Mouse (Mus musculus): Measurements from ENCODE around the gene Sdr9c7. TPM values are rescaled to one million over a fixed set of nuclear protein-coding genes. Genes with fewer than 3 reads are reported as not detected.
A peak's percentile ranks its signal among the peaks of the same experiment; 100 is the strongest.
"Not testable (repeated sequence)": the region's sequence is repeated elsewhere in the genome, so short reads cannot be mapped to it uniquely, and the experiment has no call there.

Sdr9c7 gene
- polyA plus RNA-seq, 1 experiment from 2014 or later: not detected

DNA sequence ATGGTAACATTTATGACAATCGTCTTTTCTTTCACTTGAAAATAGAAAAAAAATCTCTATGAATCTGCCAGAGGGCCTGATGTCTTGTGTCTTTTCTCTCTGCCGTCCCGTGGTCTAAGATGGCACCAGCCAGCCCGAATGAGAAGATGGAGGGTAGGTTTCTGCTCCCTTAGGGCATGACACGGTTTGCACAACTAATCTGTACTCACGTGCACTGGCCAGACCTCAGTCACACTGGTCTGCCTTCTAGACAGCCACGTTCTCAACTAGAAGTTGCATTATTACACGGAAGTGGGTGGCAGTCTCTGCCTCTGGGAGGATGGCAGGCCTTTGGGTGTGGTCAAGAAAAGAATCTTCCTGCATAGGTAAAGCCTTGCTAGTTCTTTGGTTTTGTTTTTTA lies 24.7 kb downstream of the Sdr9c7 start:
- DNase-seq (ENCODE audit: low spot score) (no peak), ATAC-seq (replicated peaks; ENCODE audit: low FRiP score) (no peak)
- Histone ChIP-seq H3K27ac (ENCODE audit: low read depth, low read length) (no peak overlapping the region), H3K27me3 (ENCODE audit: control insufficient read depth, insufficient read depth, low read length) (no peaks in the 10 kb centered on the region), H3K9me3 (ENCODE audit: control insufficient read depth, low read length) (no peaks in the 10 kb centered on the region), H3K4me3 (ENCODE audit: low read depth, low read length) (no peak overlapping the region), H3K36me3 (ENCODE audit: control insufficient read depth, insufficient read depth, low read length) (no peaks in the 10 kb centered on the region), H3K4me2 (ENCODE audit: low read depth, low read length, severe bottlenecking) (no peak overlapping the region), H3K4me1 (replicated peaks; ENCODE audit: control insufficient read depth, insufficient read depth, low read length) (no peaks in the 10 kb centered on the region), H3K9ac (ENCODE audit: low read length) (no peak overlapping the region)
- WGBS: 86% methylated on average over 8 of the region's 8 CpGs

DNA sequence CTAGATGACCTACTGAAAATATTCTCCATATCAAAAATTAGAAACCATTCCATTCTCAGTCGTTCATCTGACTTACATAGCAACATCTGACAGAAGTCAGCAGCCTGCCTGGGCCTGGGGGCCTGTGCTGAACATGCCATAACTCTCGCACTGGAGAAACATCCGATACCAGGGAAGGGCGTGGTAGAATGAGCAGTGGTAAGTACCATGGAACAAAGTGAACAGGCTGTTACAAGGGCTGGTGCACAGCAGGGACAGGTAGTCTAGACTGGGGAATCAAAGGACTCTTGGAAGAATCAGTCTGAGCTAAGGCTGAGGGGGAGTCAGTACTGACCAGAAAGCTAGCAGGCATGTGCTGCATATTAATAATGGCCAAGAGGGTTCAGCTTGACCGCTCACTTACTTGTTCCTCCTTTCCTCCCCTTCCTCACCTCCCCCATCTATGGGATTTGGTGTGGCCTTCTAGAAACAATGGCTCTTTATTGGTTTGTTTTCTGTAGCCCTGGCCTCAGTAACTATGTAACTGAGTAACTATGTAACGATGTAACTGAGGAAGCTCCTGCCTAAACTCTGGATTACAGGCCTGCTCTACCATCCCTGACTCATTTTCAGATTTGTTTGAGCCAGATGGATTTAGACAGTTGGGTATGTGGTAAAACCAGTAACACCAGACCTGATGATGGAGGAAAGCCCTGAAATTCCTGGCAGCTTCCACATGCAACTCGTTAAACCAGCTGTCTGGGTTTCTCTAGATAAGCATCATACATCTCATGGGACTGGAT lies 26.5 kb downstream of the Sdr9c7 start:
- DNase-seq (ENCODE audit: low spot score) (no peak), ATAC-seq (replicated peaks; ENCODE audit: low FRiP score) (no peak)
- Histone ChIP-seq H3K4me3 (ENCODE audit: low read depth, low read length) (no peak overlapping the region), H3K9me3 (ENCODE audit: control insufficient read depth, low read length) (no peaks in the 10 kb centered on the region), H3K36me3 (ENCODE audit: control insufficient read depth, insufficient read depth, low read length) (no peaks in the 10 kb centered on the region), H3K4me1 (replicated peaks; ENCODE audit: control insufficient read depth, insufficient read depth, low read length) (no peaks in the 10 kb centered on the region), H3K9ac (ENCODE audit: low read length) (no peak overlapping the region), H3K27ac (ENCODE audit: low read depth, low read length) (no peak overlapping the region), H3K4me2 (ENCODE audit: low read depth, low read length, severe bottlenecking) (no peak overlapping the region), H3K27me3 (ENCODE audit: control insufficient read depth, insufficient read depth, low read length) (no peaks in the 10 kb centered on the region)
- whole genome bisulfite sequencing: 74% methylated on average over 7 of the region's 7 CpGs

GRCm38 (mm10) chr10:127927737-127928136 lies 29.4 kb downstream of the Sdr9c7 start:
- no peak overlapping the region for H3K4me3 ChIP-seq (ENCODE audit: low read depth, low read length)
- no peak overlapping the region for H3K27ac ChIP-seq (ENCODE audit: low read depth, low read length)
- H3K27me3 ChIP-seq (ENCODE audit: control insufficient read depth, insufficient read depth, low read length): no peaks in the 10 kb centered on the region
- DNase-seq (ENCODE audit: low spot score): no peak
- ATAC-seq (replicated peaks; ENCODE audit: low FRiP score): no peak
- no peaks in the 10 kb centered on the region for H3K9me3 ChIP-seq (ENCODE audit: control insufficient read depth, low read length)
- H3K36me3 ChIP-seq (ENCODE audit: control insufficient read depth, insufficient read depth, low read length): no peaks in the 10 kb centered on the region
- 93% methylated on average over 2 of the region's 2 CpGs for WGBS
- H3K4me1 ChIP-seq (replicated peaks; ENCODE audit: control insufficient read depth, insufficient read depth, low read length): no peaks in the 10 kb centered on the region
- H3K9ac ChIP-seq (ENCODE audit: low read length): no peak overlapping the region
- H3K4me2 ChIP-seq (ENCODE audit: low read depth, low read length, severe bottlenecking): no peak overlapping the region

GRCm38 (mm10) chr10:127932290-127932926 lies 34.1 kb downstream of the Sdr9c7 start:
- WGBS: 79% methylated on average over 8 of the region's 8 CpGs
- Histone ChIP-seq H3K4me2 (ENCODE audit: low read depth, low read length, severe bottlenecking) (no peak overlapping the region), H3K9ac (ENCODE audit: low read length) (no peak overlapping the region), H3K4me3 (ENCODE audit: low read depth, low read length) (no peak overlapping the region), H3K9me3 (ENCODE audit: control insufficient read depth, low read length) (no peaks in the 10 kb centered on the region), H3K27ac (ENCODE audit: low read depth, low read length) (no peak overlapping the region), H3K4me1 (replicated peaks; ENCODE audit: control insufficient read depth, insufficient read depth, low read length) (no peaks in the 10 kb centered on the region), H3K27me3 (ENCODE audit: control insufficient read depth, insufficient read depth, low read length) (no peaks in the 10 kb centered on the region), H3K36me3 (ENCODE audit: control insufficient read depth, insufficient read depth, low read length) (no peaks in the 10 kb centered on the region)
- DNase-seq (ENCODE audit: low spot score) (no peak), ATAC-seq (replicated peaks; ENCODE audit: low FRiP score) (no peak)

DNA sequence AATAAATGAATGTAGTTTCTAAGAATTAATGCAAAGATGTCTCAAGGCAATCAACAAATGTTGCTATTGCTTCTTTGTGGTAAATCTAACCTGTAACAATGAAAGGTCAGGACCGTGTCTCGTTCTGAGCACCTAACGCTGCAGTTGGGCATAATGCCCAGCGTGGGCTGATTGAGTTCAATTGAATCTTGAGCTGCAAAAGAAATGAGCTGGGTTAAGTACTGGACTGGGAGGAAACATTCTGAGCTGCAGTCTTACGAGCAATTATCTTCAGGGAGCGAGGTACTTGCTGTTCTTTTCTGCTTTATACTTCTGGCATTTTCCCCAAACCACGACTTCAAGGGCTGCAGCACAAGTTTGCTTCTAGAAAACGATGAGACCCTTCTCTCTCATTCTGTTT lies 38.0 kb downstream of the Sdr9c7 start:
- H3K36me3 ChIP-seq (ENCODE audit: control insufficient read depth, insufficient read depth, low read length): no peaks in the 10 kb centered on the region
- 72% methylated on average over 8 of the region's 8 CpGs for WGBS
- ATAC-seq (replicated peaks; ENCODE audit: low FRiP score): no peak
- no peak for DNase-seq (ENCODE audit: low spot score)
- H3K9ac ChIP-seq (ENCODE audit: low read length): no peak overlapping the region
- H3K27me3 ChIP-seq (ENCODE audit: control insufficient read depth, insufficient read depth, low read length): no peaks in the 10 kb centered on the region
- H3K4me2 ChIP-seq (ENCODE audit: low read depth, low read length, severe bottlenecking): no peak overlapping the region
- H3K9me3 ChIP-seq (ENCODE audit: control insufficient read depth, low read length): no peaks in the 10 kb centered on the region
- H3K27ac ChIP-seq (ENCODE audit: low read depth, low read length): no peak overlapping the region
- H3K4me1 ChIP-seq (replicated peaks; ENCODE audit: control insufficient read depth, insufficient read depth, low read length): no peaks in the 10 kb centered on the region
- H3K4me3 ChIP-seq (ENCODE audit: low read depth, low read length): no peak overlapping the region

DNA sequence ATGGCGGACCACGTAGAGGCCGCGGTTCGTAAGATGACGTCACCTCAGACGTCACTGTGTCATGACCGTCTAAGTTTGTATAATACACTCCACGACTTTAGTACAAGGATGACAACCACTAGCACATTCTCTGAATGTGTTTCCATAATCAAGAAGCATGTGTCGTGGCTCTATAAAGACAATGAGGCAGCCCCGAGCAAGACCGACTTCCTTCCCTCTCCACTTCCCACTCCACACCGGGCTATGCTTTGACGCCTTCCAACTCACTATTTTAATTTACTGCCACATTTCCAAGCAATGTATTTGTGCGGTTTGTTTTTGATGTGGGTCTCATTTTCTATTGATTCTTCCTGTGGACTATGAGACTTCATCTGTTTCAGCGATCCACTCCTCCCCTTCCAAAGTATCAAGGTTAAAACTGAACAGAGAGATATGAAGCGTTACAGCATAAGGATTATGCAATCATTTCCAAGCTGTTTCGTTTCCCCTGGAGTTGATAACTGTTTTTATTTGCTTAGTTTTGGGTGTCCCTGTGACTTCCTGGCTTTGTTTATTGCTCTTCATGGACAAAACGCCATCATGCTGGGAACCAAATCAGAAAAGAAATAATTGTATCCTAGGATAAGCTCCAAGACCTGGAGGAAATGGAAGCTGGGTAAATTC lies 38.6 kb downstream of the Sdr9c7 start:
- ATAC-seq (replicated peaks; ENCODE audit: low FRiP score) (no peak), DNase-seq (ENCODE audit: low spot score) (no peak)
- H3K4me3 ChIP-seq (ENCODE audit: low read depth, low read length): no peak overlapping the region
- no peak overlapping the region for H3K27ac ChIP-seq (ENCODE audit: low read depth, low read length)
- WGBS: 90% methylated on average over 19 of the region's 19 CpGs
- no peak overlapping the region for H3K4me2 ChIP-seq (ENCODE audit: low read depth, low read length, severe bottlenecking)
- H3K9me3 ChIP-seq (ENCODE audit: control insufficient read depth, low read length): no peaks in the 10 kb centered on the region
- no peaks in the 10 kb centered on the region for H3K4me1 ChIP-seq (replicated peaks; ENCODE audit: control insufficient read depth, insufficient read depth, low read length)
- H3K27me3 ChIP-seq (ENCODE audit: control insufficient read depth, insufficient read depth, low read length): no peaks in the 10 kb centered on the region
- no peak overlapping the region for H3K9ac ChIP-seq (ENCODE audit: low read length)
- H3K36me3 ChIP-seq (ENCODE audit: control insufficient read depth, insufficient read depth, low read length): no peaks in the 10 kb centered on the region

DNA sequence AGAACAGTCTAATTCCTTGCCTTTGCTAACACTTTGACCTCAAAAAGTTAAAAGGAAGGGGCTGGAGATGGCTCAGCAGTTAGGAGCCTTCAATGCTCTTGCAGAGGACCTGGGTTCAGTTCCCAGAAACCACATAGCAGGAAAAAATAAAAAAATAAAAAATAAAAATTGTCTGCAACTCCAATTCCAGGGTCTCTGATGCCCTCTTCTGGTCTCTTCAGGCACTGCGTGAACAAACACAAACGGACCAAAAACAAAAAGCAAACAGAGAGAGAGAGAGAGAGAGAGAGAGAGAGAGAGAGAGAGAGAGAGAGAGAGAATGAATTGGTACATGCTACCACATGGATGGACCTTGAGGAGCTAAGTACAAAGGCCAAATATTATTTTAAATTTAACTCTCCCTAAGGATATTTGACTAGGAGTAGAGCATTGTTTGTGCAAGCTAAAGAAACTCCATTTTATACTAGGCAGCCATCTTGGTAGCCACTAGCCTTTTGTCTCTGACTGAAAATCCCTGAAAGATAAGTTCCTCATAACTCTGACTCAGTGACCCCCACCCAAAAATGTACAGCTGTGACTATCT lies 39.2 kb downstream of the Sdr9c7 start:
- no peaks in the 10 kb centered on the region for H3K27me3 ChIP-seq (ENCODE audit: control insufficient read depth, insufficient read depth, low read length)
- no peaks in the 10 kb centered on the region for H3K36me3 ChIP-seq (ENCODE audit: control insufficient read depth, insufficient read depth, low read length)
- no peaks in the 10 kb centered on the region for H3K9me3 ChIP-seq (ENCODE audit: control insufficient read depth, low read length)
- DNase-seq (ENCODE audit: low spot score) (peak; percentile 66), ATAC-seq (replicated peaks; ENCODE audit: low FRiP score) (peak; percentile 21; the same call in 1 of the 2 replicates)
- H3K27ac ChIP-seq (ENCODE audit: low read depth, low read length): no peak overlapping the region
- no peak overlapping the region for H3K4me2 ChIP-seq (ENCODE audit: low read depth, low read length, severe bottlenecking)
- H3K4me3 ChIP-seq (ENCODE audit: low read depth, low read length): no peak overlapping the region
- H3K4me1 ChIP-seq (replicated peaks; ENCODE audit: control insufficient read depth, insufficient read depth, low read length): no peaks in the 10 kb centered on the region
- no peak overlapping the region for H3K9ac ChIP-seq (ENCODE audit: low read length)
- WGBS: 3% methylated on average over 2 of the region's 2 CpGs

DNA sequence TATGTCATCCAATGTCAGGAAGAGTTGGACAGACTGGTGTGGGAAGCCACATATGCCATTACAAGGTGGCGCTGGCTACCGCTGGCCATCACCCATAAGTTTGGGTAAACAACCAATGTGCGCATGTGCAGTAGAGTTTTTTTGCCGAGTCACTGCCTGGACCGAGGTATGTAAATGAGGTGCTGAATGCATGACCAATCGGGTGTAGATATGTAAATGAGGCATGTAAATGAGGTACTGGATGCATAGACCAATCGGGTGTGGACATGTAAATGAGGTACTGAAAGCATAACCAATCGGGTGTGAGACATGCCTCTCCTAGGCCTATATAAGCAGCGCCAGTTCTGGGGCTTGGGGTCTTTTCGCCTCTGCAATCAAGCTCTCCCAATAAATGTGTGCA lies 41.3 kb downstream of the Sdr9c7 start:
- not testable (repeated sequence) for H3K9ac ChIP-seq (ENCODE audit: low read length); H3K27ac ChIP-seq (ENCODE audit: low read depth, low read length); DNase-seq (ENCODE audit: low spot score); ATAC-seq (replicated peaks; ENCODE audit: low FRiP score); H3K36me3 ChIP-seq (ENCODE audit: control insufficient read depth, insufficient read depth, low read length); H3K4me1 ChIP-seq (replicated peaks; ENCODE audit: control insufficient read depth, insufficient read depth, low read length); H3K4me2 ChIP-seq (ENCODE audit: low read depth, low read length, severe bottlenecking); H3K27me3 ChIP-seq (ENCODE audit: control insufficient read depth, insufficient read depth, low read length); H3K9me3 ChIP-seq (ENCODE audit: control insufficient read depth, low read length); H3K4me3 ChIP-seq (ENCODE audit: low read depth, low read length)
- 95% methylated on average over 10 of the region's 10 CpGs for WGBS
